Mouse (Mus musculus): ENCODE data around the gene Mag.

- peak; percentile 66 for TF ChIP-seq CTCF (conservative IDR thresholded peaks at IDR 0.05; ENCODE audit: low read length)
- no peak for TF ChIP-seq POU5F1 (IDR thresholded peaks at IDR 0.05; ENCODE audit: borderline replicate concordance, low read length)
These were observed 55.4 kb downstream of the Mag start for GRCm38 (mm10) chr7:30859290-30859634.

All from E14TG2a.4 (cell line).